Mouse (Mus musculus) bone marrow, adult 2 months (tissue): ENCODE results near the gene Rab3il1.

ENCODE experiments used
- CTCF ChIP-seq: fragments of 200-500 bp; IDR thresholded peaks from 2 replicates; pipeline ENCODE4 v1.5.1; 2011; ENCODE audit warnings: low read length, control low read depth; ENCODE audit not compliant: control insufficient read depth, insufficient read depth
- POLR2A ChIP-seq: fragments of 200-500 bp; IDR thresholded peaks from 2 replicates; pipeline ENCODE4 v1.6.1; 2011; ENCODE audit warnings: low read depth, mild to moderate bottlenecking, control low read depth, low read length, borderline replicate concordance; ENCODE audit not compliant: control insufficient read depth

DNA sequence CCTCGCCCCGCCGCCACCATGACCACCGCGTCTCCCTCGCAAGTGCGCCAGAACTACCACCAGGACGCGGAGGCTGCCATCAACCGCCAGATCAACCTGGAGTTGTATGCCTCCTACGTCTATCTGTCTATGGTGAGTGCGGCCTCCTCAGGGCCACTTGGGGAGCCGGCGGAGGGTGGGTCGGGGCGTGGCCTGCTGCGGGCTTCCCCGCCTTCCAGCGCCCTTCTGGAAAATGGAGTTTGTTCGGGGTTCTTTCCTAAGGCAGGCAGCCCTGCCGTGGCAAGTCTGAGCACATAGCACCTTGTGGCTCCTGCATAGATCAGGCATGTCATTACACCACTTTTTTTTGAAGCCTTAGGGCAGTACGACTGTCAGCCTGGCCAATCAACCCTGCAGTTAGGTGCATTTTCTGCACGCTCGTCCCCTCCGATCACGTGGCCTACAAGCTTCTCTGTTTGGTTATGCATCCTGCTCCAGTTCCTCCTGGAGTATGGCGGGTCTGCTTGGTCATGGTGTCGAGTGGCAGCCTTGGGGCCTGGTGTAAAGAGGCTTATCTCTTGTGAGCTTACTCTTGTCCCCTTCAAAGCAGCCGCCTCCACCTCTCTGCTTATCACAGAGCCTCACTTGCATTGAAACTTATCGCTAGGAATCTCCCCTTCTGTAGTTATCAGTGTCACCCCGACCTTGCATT, 18.5 kb upstream of the Rab3il1 start:
- TF ChIP-seq CTCF (no peak), POLR2A (no peak)
